Mouse (Mus musculus) megakaryocyte, embryonic 14.5 days (primary cell): Measurements from ENCODE around the gene Cmah.

ENCODE experiments used
- FLI1 ChIP-seq: IDR thresholded peaks from 2 replicates; pipeline ENCODE4 v1.6.1; 2012; ENCODE audit warnings: low read length, inconsistent platforms, mixed read lengths
- GATA1 ChIP-seq: IDR thresholded peaks from 3 replicates; pipeline ENCODE4 v1.6.1; 2012; ENCODE audit warnings: mixed read lengths, low read length, inconsistent platforms, borderline replicate concordance

GRCm38 (mm10) chr13:24442272-24442671 is 115.1 kb downstream of the Cmah start:
- TF ChIP-seq GATA1 (no peak), FLI1 (no peak)
